ENCODE assay signal across 8 mouse cellular contexts in genomic region chr11:79611011-79611666, GRCm38 (mm10). TPM values are rescaled to one million over a fixed set of nuclear protein-coding genes. Genes with fewer than 3 reads are reported as not detected.
A peak's percentile ranks its signal among the peaks of the same experiment; 100 is the strongest.
DNase-seq lines count a peak whose midpoint lies in the region; ATAC-seq lines count a peak whose summit lies in the region.

No protein-coding gene starts in this region.

- peaks cover 33% of the 10 kb centered on the region for H3K4me1 ChIP-seq in hindbrain, embryonic 14.5 days (replicated peaks; ENCODE audit: control insufficient read depth, insufficient read depth, low read length)
- peaks cover 59% of the 10 kb centered on the region for H3K4me1 ChIP-seq in neural tube, embryonic 13.5 days (replicated peaks)

- peak overlapping the region; percentile 31; the same call in 1 of the 2 replicates for H3K9ac ChIP-seq in hindbrain, embryonic 14.5 days
- H3K9ac ChIP-seq in neural tube, embryonic 13.5 days: peak overlapping the region; percentile 35

- no peaks in the 10 kb centered on the region for H3K36me3 ChIP-seq in hindbrain, embryonic 14.5 days (replicated peaks; ENCODE audit: control insufficient read depth, insufficient read depth)
- 0 out of 2 replicates have a peak, but pooled peaks cover 7% of the 10 kb centered on the region for H3K36me3 ChIP-seq in neural tube, embryonic 13.5 days

- WGBS in hindbrain, embryonic 14.5 days: 10% methylated on average over 13 of the region's 13 CpGs
- 5% methylated on average over 13 of the region's 13 CpGs for WGBS in neural tube, embryonic 13.5 days

- H3K4me2 ChIP-seq in hindbrain, embryonic 14.5 days (replicated peaks): no peak overlapping the region
- peak overlapping the region; percentile 2; the same call in 1 of the 2 replicates for H3K4me2 ChIP-seq in neural tube, embryonic 13.5 days

- peak overlapping the region; percentile 32 for H3K27ac ChIP-seq in hindbrain, embryonic 14.5 days
- peak overlapping the region; percentile 55 for H3K27ac ChIP-seq in neural tube, embryonic 13.5 days (replicated peaks)

- peak; percentile 78 for ATAC-seq in frontal cortex, adult (ENCODE audit: low TSS enrichment)
- ATAC-seq in hindbrain, embryonic 14.5 days (ENCODE audit: low FRiP score): no peak
- ATAC-seq in neural tube, embryonic 13.5 days (ENCODE audit: low read depth): 0 out of 2 replicates have a peak, but pooled peaks have one; percentile 50

- no peaks in the 10 kb centered on the region for H3K27me3 ChIP-seq in hindbrain, embryonic 14.5 days (ENCODE audit: control insufficient read depth, insufficient read depth, low read length)
- no peaks in the 10 kb centered on the region for H3K27me3 ChIP-seq in neural tube, embryonic 13.5 days

- H3K4me3 ChIP-seq in hindbrain, embryonic 14.5 days (replicated peaks; ENCODE audit: low read length): no peak overlapping the region
- no peak overlapping the region for H3K4me3 ChIP-seq in neural tube, embryonic 13.5 days

- H3K9me3 ChIP-seq in hindbrain, embryonic 14.5 days (ENCODE audit: control insufficient read depth, low read length): no peaks in the 10 kb centered on the region
- no peaks in the 10 kb centered on the region for H3K9me3 ChIP-seq in neural tube, embryonic 13.5 days

- DNase-seq in frontal cortex, postnatal 10 days (ENCODE audit: low spot score in 2 of 2): no peak
- DNase-seq in 416B (ENCODE audit: low read depth): peak; percentile 24
- peak; percentile 45 for DNase-seq in embryo, embryonic 10.5 days (ENCODE audit: low spot score)
- DNase-seq in hindbrain, embryonic 14.5 days (ENCODE audit: low spot score): no peak
- DNase-seq in gastrocnemius, postnatal 10 days: no peak
- DNase-seq in adrenal gland, postnatal 4 days (ENCODE audit: low spot score in 2 of 2): no peak

RNA-seq across cellular contexts. Expression of gene Rab11fip4, which starts 20.1 kb away (rescaled TPM):
- 24.0 and 24.3 TPM in 2 replicates for polyA plus RNA-seq in hindbrain, embryonic 14.5 days (2014; fragmentation: Nextera tagmentation; extraction: Ambion mirVana)
- 24.6 and 25.4 TPM in 2 replicates for polyA plus RNA-seq in neural tube, embryonic 13.5 days (2015; fragmentation: Nextera tagmentation; extraction: Ambion mirVana)
- total RNA-seq in gastrocnemius, postnatal 10 days (2021): 1 to 10 TPM in 1 of 2 experiments, under 1 TPM in 1; 0.80 to 1.6 TPM
- 10 to 100 TPM in 1 of 2 experiments, 1 to 10 TPM in 1; 6.8 to 12.4 TPM for total RNA-seq in adrenal gland, postnatal 4 days (2021)

Comparison
In these comparisons a context has a peak if more than half of its experiments do, and no peak if none do; other contexts are left out.
1. DNase-seq: peak in 416B (single experiment) and embryo, embryonic 10.5 days (single experiment); none in frontal cortex, postnatal 10 days (0 of 2), hindbrain, embryonic 14.5 days (single experiment), gastrocnemius, postnatal 10 days (single experiment) and adrenal gland, postnatal 4 days (0 of 2).